Mouse (Mus musculus) layer of hippocampus, adult 11-12 months (tissue): Measurements from ENCODE around the gene Fam210b.

ENCODE experiments used
- DNase-seq: peaks from one replicate; pipeline ENCODE4 v3.0.0; 2022; ENCODE audit warnings: low spot score

The Fam210b gene

DNA sequence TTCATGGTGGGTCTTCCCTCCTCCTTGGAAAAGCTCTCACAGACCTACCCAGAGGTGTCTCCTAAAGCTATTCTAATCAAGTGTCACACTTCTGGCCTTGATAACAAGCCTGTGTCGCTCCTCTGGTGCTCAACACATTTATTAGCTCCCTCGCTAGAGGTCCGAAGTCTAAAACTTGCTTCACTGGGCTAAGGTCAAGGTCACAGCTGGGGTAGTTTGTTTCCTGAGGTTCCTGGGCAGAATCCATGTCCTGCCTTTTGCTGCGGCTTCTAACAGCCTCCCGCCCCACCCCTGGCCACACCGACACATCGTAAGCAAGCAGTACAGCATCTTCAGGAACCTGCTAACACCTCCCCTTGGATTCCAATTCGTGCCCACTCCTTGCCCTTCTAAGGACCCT lies 5.4 kb downstream of the Fam210b start:
- no peak for DNase-seq

DNA sequence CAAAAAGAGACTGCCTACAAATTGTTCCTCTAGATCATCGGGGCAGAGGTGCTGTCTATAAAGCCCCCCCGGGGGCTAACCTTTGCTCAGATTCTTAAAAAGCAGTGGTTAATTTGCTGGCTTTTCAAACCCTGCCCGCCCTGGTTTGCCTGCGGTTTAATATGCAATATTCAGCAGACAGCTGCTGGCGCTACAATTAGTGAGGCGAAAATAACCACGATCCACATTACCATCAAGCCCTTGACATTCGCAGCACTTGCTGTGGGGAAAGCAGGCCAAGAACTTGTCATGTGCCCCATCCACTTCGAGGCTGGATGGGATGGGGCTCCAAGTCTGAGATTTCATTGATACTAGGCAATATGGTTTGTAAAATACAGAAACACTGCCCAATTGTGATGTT lies 7.9 kb downstream of the Fam210b start:
- no peak for DNase-seq

DNA sequence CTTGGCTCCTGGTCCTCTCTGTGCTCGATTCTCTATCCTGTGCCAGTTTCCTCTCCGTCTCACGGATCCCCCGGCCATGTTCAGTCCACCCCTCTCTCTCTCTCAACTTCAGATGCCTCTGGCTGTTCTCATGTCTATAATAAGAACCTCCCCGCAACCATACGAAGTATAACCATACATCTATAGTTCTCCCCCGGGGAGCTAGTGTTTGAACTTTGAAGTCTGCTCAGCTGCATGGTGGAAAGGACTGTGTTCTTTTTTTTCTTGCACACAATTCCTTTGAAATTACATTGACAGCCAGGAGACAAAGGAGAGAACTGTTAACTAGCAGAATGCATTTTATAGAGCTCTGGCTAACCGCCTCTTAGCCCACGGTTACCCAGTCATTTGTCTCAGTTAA lies 9.4 kb downstream of the Fam210b start:
- no peak for DNase-seq

DNA sequence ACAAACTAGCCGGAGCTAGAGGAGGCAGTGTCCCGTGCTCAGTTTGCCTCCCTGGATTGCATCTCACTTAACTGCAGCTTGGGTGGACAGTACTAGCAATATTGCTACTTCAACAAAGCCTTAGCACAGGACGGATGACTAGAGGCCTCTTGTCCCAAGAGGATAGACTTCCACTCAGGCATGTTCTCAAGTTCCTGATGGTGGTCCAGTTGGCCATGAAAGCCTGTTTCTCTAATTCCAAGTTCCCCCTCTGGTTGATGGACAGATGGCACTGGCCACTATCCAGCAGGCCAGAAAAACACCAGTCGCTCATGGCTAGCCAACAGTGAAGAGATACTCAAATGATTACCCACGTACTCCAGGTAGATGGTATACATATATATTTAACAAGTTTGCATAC lies 10.5 kb downstream of the Fam210b start:
- DNase-seq = no peak

DNA sequence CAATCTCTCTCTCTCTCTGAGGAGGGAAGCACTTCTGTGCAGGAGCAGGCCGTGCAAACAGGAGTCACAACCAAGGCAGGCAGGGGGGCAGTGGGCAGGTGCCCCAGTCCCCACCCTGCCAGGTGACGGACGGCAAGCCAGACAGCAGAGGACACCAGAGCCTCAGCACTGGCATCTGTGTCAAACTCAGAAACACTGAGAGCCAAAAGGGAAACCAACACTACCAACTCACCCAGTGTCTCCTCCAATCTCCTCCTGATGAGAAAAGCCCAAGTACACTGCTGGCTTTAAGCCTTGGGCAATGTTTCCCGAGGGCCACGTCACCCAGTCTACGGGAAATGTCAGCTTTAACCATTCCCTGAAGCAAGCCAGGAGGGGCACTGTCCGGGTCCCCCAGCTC lies 17.8 kb downstream of the Fam210b start:
- no peak for DNase-seq

DNA sequence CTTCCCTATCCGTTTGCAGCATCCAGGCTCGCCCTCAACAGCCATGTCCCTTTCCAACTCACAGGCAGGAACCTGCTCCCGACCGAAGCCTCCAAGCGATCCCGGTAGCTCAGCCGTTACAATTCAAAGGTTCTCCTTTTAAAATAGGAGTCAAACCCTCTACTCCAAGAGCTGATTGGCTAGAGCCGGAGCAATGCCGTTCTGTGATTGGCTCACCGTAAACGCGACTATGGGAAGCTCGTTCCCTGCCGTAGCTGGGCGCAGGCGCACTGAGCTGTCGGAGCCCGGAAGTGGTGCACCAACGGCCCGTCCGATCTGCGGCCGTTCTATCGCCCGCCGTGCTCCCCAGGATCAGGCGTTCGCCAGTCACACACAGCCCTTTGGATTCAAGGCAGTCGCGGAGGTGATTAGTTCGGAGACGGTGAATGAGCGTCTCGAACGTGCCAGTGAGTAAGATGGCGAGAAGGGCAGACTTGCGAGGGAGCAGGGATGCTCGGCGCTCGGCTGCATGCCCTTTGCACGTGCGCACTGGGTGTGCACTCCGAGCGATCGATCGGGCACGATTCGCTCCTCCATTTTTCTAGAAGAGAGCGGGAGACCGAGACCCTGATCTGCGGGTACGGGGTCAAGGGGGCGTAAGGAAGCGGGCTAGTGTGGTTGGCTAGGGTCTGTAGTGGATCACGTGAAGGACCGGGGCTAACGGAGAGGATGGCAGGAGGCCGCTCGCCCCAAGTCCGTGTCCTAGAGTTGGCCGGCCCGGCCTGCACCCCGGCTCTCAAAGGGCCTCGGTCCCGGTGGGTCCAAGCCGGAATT lies 25.3 kb downstream of the Fam210b start, which contains the start of the genes Aurka and Cstf1:
Gene Aurka (minus strand): TSS at position 125 of the 813 bp plus-strand sequence.
Gene Cstf1 (plus strand): TSS at position 271 of the 813 bp plus-strand sequence.
- peak; percentile 95 for DNase-seq

DNA sequence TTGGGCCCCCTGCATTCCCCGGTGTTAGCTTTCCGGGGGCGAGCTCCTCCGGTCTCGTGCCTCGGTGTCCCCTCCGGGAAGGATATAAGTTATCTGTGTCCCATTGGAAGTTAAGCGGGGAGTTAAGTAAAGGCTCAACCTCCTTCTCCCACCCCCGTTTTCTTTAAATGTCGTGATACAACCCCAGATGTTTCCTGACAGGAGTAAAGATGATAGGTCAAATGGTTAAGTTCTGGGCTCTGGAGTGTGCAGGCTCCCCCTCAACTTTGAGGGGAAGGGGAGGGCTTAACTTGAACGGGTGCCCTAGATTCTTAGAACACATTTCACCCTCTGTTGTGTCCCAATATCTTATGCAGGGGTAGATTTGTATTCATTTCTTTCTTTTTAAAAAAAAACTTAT lies 25.9 kb downstream of the Fam210b start:
- no peak for DNase-seq

DNA sequence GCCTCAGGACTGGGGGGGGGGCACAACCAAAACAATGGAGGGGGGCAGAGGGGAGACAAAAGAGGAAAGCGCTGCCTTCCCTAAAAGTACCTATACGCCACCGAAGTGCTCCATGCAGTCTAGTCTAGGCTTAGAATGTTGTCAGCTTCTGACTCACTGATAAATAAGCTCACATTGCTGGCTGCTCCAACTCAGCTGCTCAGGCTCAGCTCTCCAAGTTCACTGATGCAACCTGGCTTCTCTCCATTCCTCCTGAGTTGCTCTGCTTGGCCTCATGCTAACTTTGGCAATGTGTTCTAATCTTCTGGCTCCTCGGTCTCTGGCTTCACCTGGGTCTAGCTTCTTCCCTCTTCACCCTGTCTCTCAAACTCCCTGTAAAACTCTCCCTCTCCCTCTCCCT lies 31.2 kb downstream of the Fam210b start:
- DNase-seq = no peak

DNA sequence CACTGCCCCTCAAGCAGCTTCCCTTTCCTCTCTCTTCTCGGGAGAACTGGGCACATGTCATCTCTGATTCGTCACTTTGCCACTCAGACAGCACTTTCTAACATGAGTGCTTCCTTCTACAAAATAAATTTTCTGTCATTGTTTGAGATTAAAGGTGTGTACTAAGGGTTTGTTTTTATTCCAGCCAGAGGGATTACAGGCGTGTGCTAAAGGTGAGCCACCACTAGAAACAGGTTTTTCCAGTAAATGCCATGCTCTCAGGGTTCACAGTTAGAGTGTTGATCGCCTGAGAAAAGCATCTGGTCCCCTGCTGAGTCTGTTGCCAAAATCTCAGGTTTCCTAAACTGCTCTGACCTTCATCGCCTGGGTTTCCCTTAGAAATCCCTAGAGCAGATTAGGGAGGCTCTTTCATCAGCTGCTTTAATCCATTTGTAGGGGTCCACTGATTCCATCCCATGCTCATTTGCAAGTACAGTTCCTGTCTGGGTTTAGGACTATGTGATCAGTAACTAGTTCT lies 31.7 kb downstream of the Fam210b start:
- DNase-seq = no peak

DNA sequence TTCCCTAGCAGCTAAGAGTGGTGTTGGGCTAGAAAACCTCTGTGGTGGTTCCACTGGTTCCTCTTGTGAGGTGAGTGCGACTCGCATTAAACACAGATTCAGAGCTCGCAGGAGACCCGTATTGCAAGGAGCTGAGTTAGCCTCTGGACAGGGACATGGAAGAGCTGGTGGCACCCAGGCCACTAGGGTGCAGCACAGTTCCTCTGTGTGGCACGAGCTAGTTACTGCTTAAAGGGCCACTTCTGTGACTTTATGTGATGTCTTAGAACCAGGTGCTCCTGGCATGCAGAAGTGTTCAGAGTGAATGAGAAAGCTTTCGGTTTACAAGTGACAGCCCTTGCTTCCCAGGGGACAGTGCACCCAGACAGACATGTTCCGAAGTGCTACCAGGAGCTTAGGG lies 33.0 kb downstream of the Fam210b start:
- DNase-seq = peak; percentile 57

DNA sequence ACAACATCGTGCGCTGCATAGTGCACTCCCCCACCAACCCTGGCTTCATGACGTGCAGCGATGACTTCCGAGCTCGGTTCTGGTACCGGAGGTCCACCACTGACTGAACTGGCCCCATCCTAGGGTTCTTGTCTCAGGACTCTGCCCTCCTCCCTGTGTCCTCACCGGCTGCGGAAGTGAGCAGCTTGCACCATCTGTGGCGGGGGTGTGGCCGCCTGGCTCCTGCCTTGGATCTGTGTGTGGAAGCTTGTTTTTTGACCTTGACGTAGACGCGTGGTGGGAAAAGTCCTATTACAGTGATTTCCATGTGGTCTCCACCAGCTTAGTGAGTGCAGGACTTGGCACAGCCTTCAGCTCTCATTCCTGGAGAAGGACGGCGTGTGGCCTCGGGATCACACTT lies 35.1 kb downstream of the Fam210b start:
- no peak for DNase-seq

DNA sequence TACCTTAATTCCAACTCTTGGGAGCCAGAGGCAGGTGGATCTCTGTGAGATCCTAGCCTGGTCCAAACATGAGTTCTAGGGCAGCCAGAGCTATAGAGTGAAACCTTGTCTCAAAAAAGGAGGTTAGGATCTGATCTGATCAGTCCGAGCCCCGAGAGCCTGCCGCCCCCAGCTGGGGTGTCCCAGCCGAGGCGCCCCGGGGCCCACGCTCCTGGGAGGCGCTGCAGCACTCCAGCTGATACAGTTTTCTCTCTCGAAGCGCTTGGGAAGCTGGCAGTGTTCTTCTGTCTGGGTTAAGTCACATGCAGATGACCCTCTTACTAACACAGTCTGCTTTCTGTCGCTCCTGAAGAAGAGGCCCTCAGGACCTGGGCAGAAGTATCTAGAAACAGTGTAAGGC lies 36.0 kb downstream of the Fam210b start:
- DNase-seq = no peak

DNA sequence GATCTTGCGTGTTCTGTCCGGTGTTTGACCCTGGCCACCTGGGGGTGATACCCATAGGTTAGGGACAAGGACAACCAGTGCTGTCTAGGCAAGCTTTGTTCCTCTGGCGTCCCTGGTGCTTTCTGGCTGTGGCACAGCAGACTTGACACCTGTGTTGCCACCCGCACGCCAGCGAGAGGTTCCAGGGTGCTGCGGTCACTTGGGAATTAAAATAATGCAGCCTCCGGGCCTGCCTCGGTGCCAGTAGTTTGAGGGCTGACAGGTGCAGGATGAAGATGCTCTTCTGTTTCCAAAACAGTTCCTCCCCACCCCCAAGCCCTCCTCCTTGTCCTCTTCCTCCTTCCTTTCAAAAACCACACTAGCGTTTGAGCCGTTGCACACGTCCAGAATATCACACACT lies 36.5 kb downstream of the Fam210b start:
- no peak for DNase-seq

DNA sequence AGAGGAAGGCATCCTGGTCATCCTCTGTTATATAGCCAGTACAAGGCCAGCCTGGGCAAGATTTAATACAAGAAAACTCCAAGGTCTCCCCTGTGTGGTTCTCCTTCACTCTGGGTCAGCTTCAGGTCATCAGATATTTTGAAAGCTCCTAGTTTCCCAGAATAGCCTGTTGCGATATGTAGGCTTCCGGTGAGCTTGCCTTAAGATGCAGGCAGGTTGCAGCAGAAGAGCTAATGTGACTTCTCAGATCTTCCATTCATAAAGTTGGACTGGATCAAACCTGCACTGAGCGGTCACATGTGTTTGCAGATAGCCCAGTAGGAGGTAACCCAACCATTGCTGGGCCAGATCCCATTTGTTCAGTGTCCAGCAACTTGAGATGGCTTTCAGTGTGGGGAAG lies 39.4 kb downstream of the Fam210b start:
- no peak for DNase-seq

DNA sequence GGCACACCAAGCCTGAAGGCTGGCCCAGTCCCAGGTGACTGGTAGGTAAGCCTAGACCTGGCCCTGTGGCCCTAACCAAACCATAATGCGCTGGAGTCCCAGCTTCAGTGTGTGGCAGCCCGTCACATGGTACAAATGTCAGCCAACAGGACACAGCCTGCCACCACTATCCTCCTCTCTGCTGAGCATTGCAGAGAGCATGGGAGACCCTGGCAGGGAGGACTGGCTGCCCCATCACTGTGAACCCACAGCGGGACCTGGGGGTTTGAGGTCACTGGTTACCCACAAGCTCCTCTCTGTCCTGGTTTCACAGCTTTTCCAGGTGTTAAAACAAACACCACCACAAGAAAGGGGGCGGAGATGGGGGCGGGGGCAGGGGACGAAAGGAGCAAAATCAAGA lies 45.0 kb downstream of the Fam210b start:
- no peak for DNase-seq

DNA sequence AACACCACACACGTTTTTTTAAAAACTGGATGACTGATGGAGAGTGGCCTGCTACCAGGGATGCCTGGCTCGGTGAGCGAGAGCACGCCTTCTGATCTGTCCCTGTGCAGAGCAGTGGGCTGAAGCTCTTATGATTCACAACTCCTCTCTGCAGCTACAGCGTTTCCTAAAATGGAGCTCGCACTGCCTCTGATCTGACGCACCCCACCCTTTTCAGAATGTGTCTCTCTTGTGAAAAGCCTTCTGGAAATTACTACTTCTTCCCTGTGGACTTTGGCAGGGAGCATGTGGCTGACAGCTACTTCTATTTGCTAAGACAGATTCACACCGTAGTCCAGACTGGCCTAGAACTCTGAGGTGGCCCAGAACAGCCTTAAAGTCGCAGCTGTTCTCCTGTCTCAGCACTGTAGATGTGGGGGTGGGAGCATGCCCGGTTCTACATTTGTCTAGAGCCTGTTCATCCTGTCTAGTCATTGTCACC lies 46.7 kb downstream of the Fam210b start:
- peak; percentile 32 for DNase-seq

DNA sequence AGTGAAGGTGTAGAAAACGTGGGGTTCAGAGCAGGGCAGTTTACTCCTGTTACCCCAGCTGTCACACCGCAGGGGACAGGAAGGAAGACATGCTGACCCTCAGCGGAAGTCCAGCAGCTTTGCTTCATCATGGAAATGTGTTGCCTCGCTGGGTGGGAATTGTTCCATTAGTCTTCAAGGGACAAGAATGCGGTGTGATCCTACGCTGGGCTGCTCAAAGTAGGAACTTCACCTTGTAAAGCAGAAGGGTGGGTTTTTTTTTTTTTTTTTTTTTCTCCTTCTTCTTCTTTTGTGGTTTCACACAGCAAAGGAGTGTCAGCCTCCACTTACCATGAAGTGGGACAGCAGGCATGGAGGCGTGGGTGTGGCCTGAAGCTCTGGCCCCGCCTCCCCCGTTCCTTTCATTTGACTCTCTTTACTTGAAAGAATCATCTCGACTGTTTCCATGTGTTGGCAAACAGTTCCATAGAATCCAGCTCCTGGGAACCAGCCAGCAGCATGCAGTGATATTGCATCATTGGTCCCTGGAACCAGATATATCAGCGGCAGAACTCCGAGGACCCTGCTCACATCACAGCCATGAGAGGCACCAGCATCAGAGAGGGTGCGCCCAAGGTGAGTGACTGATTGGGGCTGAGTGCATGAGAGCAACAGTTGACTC lies 48.2 kb downstream of the Fam210b start, which contains the start of gene Cass4:
Gene Cass4 (plus strand): TSS at position 404 of the 661 bp plus-strand sequence.
- no peak for DNase-seq

DNA sequence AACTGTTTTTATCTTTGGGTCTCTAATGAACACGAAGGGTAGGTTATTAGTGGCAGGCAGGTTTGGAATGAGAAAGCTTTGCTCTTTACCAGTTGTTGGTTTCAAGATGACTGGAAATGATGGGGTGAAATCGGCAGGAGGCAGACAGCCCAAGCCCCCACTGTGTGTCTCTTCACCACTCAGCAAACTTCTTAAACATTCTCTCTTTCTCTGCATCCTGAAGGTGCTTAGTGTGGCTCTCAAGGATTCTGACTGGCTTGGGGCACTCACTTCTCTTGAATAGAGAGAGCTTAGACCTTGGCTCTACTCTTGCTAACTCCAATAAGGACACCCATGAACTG lies 48.7 kb downstream of the Fam210b start:
- no peak for DNase-seq

DNA sequence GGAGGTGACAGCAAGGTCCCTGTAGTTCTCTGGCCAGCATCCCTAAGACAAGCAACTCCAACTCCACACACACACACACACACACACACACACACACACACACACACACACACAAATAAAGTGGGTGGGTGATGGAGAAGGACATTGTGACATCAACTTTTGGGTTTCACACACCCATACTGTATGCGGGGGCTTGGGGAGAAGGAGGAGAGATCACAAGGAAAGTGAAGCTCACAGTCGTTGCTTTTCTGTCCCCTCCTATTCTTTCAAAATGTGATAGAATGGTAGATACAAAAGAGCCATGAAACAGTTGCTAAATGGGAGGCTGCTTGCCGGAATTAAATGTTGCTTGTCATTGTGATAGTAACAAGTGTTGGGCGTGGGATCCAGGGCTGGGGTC lies 49.3 kb downstream of the Fam210b start:
- no peak for DNase-seq

DNA sequence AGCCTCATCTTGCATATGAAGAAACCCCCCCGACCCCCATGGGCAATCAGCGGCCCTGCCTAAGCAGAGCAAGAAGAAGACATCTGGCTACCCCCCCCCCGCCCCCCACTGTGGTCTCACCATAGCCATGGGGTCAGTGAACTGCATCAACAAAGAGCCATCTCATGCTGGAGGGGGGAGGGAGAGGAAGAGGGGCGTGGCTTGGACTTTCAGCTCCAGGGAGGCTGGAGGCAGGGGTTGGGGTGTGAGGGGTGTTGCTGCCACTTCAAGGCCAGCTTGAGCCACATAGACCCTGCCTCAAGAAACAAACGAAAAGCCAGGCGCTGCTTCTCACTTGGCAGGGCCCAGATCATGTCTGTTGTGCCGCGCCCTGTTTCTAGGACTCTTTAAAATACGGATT lies 50.6 kb downstream of the Fam210b start:
- no peak for DNase-seq

DNA sequence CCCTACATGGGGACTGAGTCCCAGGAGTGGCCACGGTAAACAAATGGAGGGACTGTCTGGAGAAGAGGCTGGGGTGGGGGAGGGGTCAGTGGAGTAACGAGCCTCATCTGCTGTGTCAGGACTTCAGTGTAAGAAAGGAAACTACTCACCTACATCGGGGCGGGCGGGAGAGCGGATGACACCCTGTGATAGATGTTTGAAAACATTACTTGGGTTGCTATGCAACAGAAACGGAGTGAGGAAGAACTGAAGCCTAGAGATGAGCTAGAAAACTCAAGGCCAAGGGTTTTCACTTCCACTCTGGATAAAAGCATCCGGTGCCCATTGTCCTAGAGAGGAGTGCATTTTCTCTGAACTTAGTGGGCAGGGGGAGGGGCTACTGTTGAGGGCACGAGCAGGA lies 54.5 kb downstream of the Fam210b start:
- DNase-seq = no peak

DNA sequence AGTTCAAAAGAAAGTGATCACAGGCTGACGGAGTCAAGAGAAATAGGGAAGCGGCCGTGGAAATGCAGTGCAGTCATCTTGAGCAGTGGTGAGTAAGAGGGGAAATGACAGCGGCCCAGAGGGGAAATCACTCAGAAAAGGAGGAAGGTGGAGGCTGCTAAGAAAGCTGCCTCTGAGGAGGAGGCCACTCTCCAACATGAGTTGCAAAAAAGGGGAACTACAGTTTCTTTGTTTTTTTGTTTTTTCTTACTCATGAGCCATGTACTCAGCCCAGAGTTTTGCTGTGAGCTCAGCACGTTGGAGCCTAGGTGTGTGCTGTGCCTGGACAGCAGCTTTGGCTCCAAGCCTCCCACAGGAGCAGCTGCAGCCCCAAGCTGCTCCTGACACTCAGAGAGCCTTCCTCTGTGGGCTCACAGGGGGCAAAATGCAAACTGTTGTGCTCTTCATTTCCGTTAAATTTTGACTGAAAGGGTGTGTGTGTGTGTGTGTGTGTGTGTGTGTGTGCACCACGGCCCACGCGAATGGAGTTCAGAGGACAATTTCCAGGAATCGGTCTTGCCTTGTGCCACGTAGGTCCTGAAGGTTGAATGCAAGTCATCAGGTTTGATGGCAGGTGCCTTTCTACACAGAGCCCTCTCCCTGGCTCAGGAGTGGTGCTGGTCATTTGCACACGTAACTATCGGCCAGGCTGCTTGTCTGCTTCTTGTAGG lies 55.9 kb downstream of the Fam210b start:
- DNase-seq = peak; percentile 30

DNA sequence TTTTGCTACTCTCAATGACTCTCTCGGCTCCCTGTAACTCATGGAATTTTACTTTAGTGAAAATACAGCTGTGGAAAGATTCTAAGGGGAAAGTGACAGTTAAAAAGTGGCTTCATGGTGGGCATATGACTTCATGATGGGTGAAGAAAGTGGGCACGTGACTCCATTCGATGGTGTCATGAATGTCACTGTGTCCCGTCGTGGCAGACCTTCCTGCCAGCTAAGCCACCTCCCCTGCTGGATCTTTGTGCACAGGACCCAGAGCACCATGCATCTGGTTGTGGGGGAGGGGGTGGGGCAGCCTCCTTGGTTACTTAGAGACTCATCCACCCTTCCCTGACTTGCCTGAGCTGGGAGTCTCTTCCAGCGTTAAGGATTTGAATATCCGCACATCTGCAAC lies 58.9 kb downstream of the Fam210b start:
- DNase-seq = no peak
